7 mouse cellular contexts compared by ENCODE assay signal in genomic region chr14:78848477-78848876, GRCm38 (mm10). TPM values are rescaled to one million over a fixed set of nuclear protein-coding genes. Genes with fewer than 3 reads are reported as not detected.
DNase-seq lines count a peak whose midpoint lies in the region; ATAC-seq and TF ChIP-seq lines count a peak whose summit lies in the region.

No protein-coding gene starts in this region.

- no peak for TF ChIP-seq CTCF in small intestine, adult 2 months (IDR thresholded peaks at IDR 0.05; ENCODE audit: extremely low read depth, insufficient read length, insufficient replicate concordance, low read depth, low read length)

- peaks cover 19% of the 10 kb centered on the region for H3K4me1 ChIP-seq in lung, embryonic 15.5 days
- no peaks in the 10 kb centered on the region for H3K4me1 ChIP-seq in forebrain, embryonic 11.5 days (replicated peaks; ENCODE audit: control insufficient read depth, insufficient read depth, low read length)
- 0 out of 2 replicates have a peak, but pooled peaks cover 3% of the 10 kb centered on the region for H3K4me1 ChIP-seq in limb, embryonic 11.5 days (ENCODE audit: control insufficient read depth, insufficient read depth, low read length)
- peaks cover 12% of the 10 kb centered on the region; the same call in 1 of the 2 replicates for H3K4me1 ChIP-seq in small intestine, adult 2 months (ENCODE audit: control insufficient read depth, insufficient read depth, insufficient read length, low read length)

- H3K27ac ChIP-seq in lung, embryonic 15.5 days = peak overlapping the region; percentile 81
- H3K27ac ChIP-seq in forebrain, embryonic 11.5 days (ENCODE audit: low read depth, low read length) = no peak overlapping the region
- no peak overlapping the region for H3K27ac ChIP-seq in limb, embryonic 11.5 days (replicated peaks; ENCODE audit: low read depth, low read length)
- peak overlapping the region; percentile 90 for H3K27ac ChIP-seq in small intestine, adult 2 months (ENCODE audit: insufficient read depth, low read depth, low read length)

- no peaks in the 10 kb centered on the region for H3K36me3 ChIP-seq in lung, embryonic 15.5 days
- H3K36me3 ChIP-seq in forebrain, embryonic 11.5 days (ENCODE audit: control insufficient read depth, insufficient read depth, low read length) = no peaks in the 10 kb centered on the region
- no peaks in the 10 kb centered on the region for H3K36me3 ChIP-seq in limb, embryonic 11.5 days (ENCODE audit: control insufficient read depth, insufficient read depth, low read length)
- no peaks in the 10 kb centered on the region for H3K36me3 ChIP-seq in small intestine, adult 2 months (ENCODE audit: control insufficient read depth, insufficient read depth, low read length)

- no peaks in the 10 kb centered on the region for H3K9me3 ChIP-seq in lung, embryonic 15.5 days
- H3K9me3 ChIP-seq in forebrain, embryonic 11.5 days (ENCODE audit: control insufficient read depth, low read length) = no peaks in the 10 kb centered on the region
- H3K9me3 ChIP-seq in limb, embryonic 11.5 days (ENCODE audit: control insufficient read depth, low read length) = no peaks in the 10 kb centered on the region

- H3K4me3 ChIP-seq in lung, embryonic 15.5 days = peak overlapping the region; percentile 63
- peak overlapping the region; percentile 75 for H3K4me3 ChIP-seq in forebrain, embryonic 11.5 days (ENCODE audit: low read depth, low read length)
- peak overlapping the region; percentile 58 for H3K4me3 ChIP-seq in limb, embryonic 11.5 days (ENCODE audit: low read depth, low read length)
- peak overlapping the region; percentile 94 for H3K4me3 ChIP-seq in small intestine, adult 2 months (ENCODE audit: low read depth, low read length)

- peak overlapping the region; percentile 63 for H3K4me2 ChIP-seq in lung, embryonic 15.5 days
- H3K4me2 ChIP-seq in forebrain, embryonic 11.5 days (ENCODE audit: low read depth, low read length, severe bottlenecking) = peak overlapping the region; percentile 75
- peak overlapping the region; percentile 52 for H3K4me2 ChIP-seq in limb, embryonic 11.5 days (ENCODE audit: low read depth, severe bottlenecking)

- DNase-seq in lung, postnatal 10 days = no peak
- no peak for DNase-seq in forebrain, embryonic 11.5 days (ENCODE audit: low spot score)
- no peak for DNase-seq in limb, embryonic 11.5 days (ENCODE audit: low spot score)
- DNase-seq in adrenal gland, adult (ENCODE audit: inconsistent age in 2 of 2, low spot score in 1 of 2) = no peak
- DNase-seq in thymus, postnatal 10 days (ENCODE audit: low spot score in 2 of 2) = no peak

- 0 out of 2 replicates have a peak, but pooled peaks have one; percentile 50 for ATAC-seq in lung, embryonic 15.5 days (ENCODE audit: borderline replicate concordance, extremely low read depth, low FRiP score, low TSS enrichment)
- ATAC-seq in forebrain, embryonic 11.5 days (replicated peaks; ENCODE audit: low FRiP score) = no peak
- ATAC-seq in limb, embryonic 11.5 days (ENCODE audit: insufficient number of reproducible peaks, low FRiP score, low TSS enrichment, low read depth) = no peak

- 0% methylated on average over 3 of the region's 3 CpGs for WGBS in lung, embryonic 15.5 days
- 11% methylated on average over 3 of the region's 3 CpGs for WGBS in forebrain, embryonic 11.5 days
- WGBS in limb, embryonic 11.5 days = 6% methylated on average over 3 of the region's 3 CpGs
- under 1% methylated on average over 3 of the region's 3 CpGs for WGBS in small intestine, adult 2 months

- no peak for TF ChIP-seq POLR2A in small intestine, adult 2 months (IDR thresholded peaks at IDR 0.05; ENCODE audit: low read depth, low read length)

- no peaks in the 10 kb centered on the region for H3K27me3 ChIP-seq in lung, embryonic 15.5 days
- H3K27me3 ChIP-seq in forebrain, embryonic 11.5 days (ENCODE audit: control insufficient read depth, insufficient read depth, low read length) = no peaks in the 10 kb centered on the region
- no peaks in the 10 kb centered on the region for H3K27me3 ChIP-seq in limb, embryonic 11.5 days (ENCODE audit: control insufficient read depth, insufficient read depth, low read length)
- H3K27me3 ChIP-seq in small intestine, adult 2 months (ENCODE audit: control insufficient read depth, insufficient read depth, low read length) = no peaks in the 10 kb centered on the region

- H3K9ac ChIP-seq in lung, embryonic 15.5 days = peak overlapping the region; percentile 62
- peak overlapping the region; percentile 91 for H3K9ac ChIP-seq in forebrain, embryonic 11.5 days (ENCODE audit: low read length)
- peak overlapping the region; percentile 79 for H3K9ac ChIP-seq in limb, embryonic 11.5 days (ENCODE audit: low read length)

RNA-seq across cellular contexts. Expression of gene Vwa8, which starts 0.4 kb away (rescaled TPM):
- polyA plus RNA-seq in lung, embryonic 15.5 days (2015; fragmentation: Nextera tagmentation; extraction: Ambion mirVana) = 10.3 TPM in 2 replicates
- 9.2 and 10.4 TPM in 2 replicates for polyA plus RNA-seq in forebrain, embryonic 11.5 days (2014; fragmentation: Nextera tagmentation; extraction: Ambion mirVana)
- polyA plus RNA-seq in limb, embryonic 11.5 days (2014; fragmentation: Nextera tagmentation; extraction: Ambion mirVana) = 10.2 and 10.5 TPM in 2 replicates
- 8.6 and 11.2 TPM in 2 replicates for polyA plus RNA-seq in small intestine, adult 2 months (2012; rRNA removed)

Comparison
In these comparisons a context has a peak if more than half of its experiments do, and no peak if none do; other contexts are left out.
1. H3K27ac ChIP-seq: peak in lung, embryonic 15.5 days (single experiment) and small intestine, adult 2 months (single experiment); none in forebrain, embryonic 11.5 days (single experiment) and limb, embryonic 11.5 days (single experiment).
2. Peak in every context shown above with its lines, with median percentiles within 50 percentile points of each other: H3K4me2 ChIP-seq, H3K4me3 ChIP-seq and H3K9ac ChIP-seq.